Mouse (Mus musculus): ENCODE data around the gene Nek5. TPM values are rescaled to one million over a fixed set of nuclear protein-coding genes. Genes with fewer than 3 reads are reported as not detected.

Nek5 gene
- polyA plus RNA-seq (2017; shearing (Covaris generic)), result not detected

GRCm38 (mm10) chr8:22124220-22125152 lies at the start of gene Nek5:
Nek5 (minus strand) TSS chr8:22125053.

DNA sequence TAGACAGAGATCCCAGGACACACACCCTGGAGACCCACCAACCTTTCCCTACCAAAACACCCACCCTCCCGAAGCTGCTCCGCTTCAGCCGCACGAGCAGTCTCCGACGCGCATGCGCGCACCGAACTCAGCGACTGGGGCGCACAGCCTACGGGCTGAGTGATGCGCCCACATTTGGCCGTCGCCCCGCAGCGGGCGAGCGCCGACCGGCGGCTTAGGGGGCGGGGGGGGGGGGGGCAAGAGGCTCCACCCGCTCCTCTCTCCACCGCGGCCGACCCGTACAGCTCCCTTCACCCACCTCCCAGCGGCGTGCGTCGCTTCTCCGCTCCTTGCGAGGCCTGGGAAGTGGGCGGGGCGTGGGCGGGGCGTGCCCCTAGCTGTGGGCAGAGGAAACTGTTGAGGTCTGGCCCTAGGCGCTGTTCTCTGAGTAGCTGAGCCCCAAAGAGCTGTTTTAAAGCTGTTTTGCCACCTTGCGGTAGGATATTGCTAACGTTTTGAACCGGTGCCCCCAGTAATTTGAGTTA lies 41.3 kb upstream of the Nek5 start, which contains the start of gene Nek3:
Gene Nek3, minus strand, starts transcription at position 356 of the 524 bp plus-strand sequence.

GRCm38 (mm10) chr8:22060446-22060889 lies 64.4 kb downstream of the Nek5 start, which contains the start of gene Alg11:
Alg11 (plus strand) TSS chr8:22060721.

DNA sequence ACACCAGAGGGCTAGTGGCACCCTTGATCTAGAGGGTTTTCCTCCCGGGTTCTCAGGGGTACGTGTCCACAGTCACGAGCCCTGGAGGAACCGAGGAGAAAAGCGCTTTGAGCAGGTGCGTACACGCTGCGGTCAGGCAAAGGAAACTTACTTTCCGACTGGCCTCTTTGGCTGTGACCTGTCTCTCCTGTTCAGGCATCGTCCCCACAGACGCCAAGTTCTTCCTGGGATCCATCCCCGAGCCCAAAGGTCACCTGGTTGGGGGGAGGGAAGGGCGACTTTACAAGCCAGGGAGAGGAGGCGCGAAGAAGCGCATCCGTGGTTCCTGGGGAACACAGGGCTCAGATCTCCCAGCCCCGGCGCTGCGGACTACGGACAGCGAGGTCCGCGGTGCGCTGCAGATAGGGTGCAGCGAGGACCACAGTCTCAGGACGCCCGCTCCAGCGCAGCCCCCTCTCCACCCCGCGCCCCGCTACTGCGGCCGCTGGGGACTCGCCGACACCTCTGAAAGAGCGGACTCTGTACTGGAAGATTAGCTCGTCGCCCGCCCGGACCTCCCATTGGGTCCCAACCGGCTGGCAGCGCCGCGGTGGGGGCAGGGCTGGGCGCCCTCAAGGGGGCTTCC lies 64.9 kb downstream of the Nek5 start, which contains the start of gene Atp7b:
Gene Atp7b, minus strand, starts transcription at position 485 of the 625 bp plus-strand sequence.

Other genes starting within 250 kb of the Nek5 start
- not detected for gene Defb9, start 239.6 kb downstream of the Nek5 start, polyA plus RNA-seq (2017; shearing (Covaris generic))
- not detected for gene Defb11, start 218.6 kb downstream of the Nek5 start, polyA plus RNA-seq (2017; shearing (Covaris generic))
- not detected for gene Defb15, start 192.3 kb downstream of the Nek5 start, polyA plus RNA-seq (2017; shearing (Covaris generic))
- not detected for gene Defb35, start 186.7 kb downstream of the Nek5 start, polyA plus RNA-seq (2017; shearing (Covaris generic))
- gene Defb13, start 178.3 kb downstream of the Nek5 start, polyA plus RNA-seq (2017; shearing (Covaris generic)), result not detected
- not detected for gene Fam90a1a, start 166.3 kb downstream of the Nek5 start, polyA plus RNA-seq (2017; shearing (Covaris generic))
- not detected for gene Ccdc70, start 155.3 kb downstream of the Nek5 start, polyA plus RNA-seq (2017; shearing (Covaris generic))
- 0.12 TPM for gene Atp7b, start 64.7 kb downstream of the Nek5 start, polyA plus RNA-seq (2017; shearing (Covaris generic))
- 8.2 TPM for gene Alg11, start 64.3 kb downstream of the Nek5 start, polyA plus RNA-seq (2017; shearing (Covaris generic))
- gene Nek3, start 41.4 kb upstream of the Nek5 start, polyA plus RNA-seq (2017; shearing (Covaris generic)), result 5.5 TPM
- 0.92 TPM for gene Ckap2, start 60.8 kb upstream of the Nek5 start, polyA plus RNA-seq (2017; shearing (Covaris generic))
- gene Vps36, start 67.8 kb upstream of the Nek5 start, polyA plus RNA-seq (2017; shearing (Covaris generic)), result 38.8 TPM
- 0.57 TPM for gene Thsd1, start 102.3 kb upstream of the Nek5 start, polyA plus RNA-seq (2017; shearing (Covaris generic))
- not detected for gene Tpte, start 158.4 kb upstream of the Nek5 start, polyA plus RNA-seq (2017; shearing (Covaris generic))

Measured in naive thymus-derived CD4-positive, alpha-beta T cell, adult 5 months (primary cell).